Mouse (Mus musculus) myocyte (in vitro differentiated cells): Measurements from ENCODE around the gene Ttll8.

Experiments
- CEBPB ChIP-seq: IDR thresholded peaks from 2 replicates; pipeline ENCODE4 v1.6.1; 2011; ENCODE audit warnings: mild to moderate bottlenecking, moderate library complexity; ENCODE audit not compliant: poor library complexity, insufficient read depth, severe bottlenecking
- E2F4 ChIP-seq: IDR thresholded peaks from one replicate; pipeline ENCODE4 v1.6.1; 2011; ENCODE audit warnings: mild to moderate bottlenecking, control low read depth, moderate library complexity; ENCODE audit not compliant: insufficient read depth
- MAX ChIP-seq: IDR thresholded peaks from one replicate; pipeline ENCODE4 v1.6.1; 2011; ENCODE audit warnings: low read depth, mild to moderate bottlenecking, control low read depth
- POLR2A ChIP-seq: IDR thresholded peaks from one replicate; pipeline ENCODE4 v1.6.1; 2011; ENCODE audit warnings: low read depth, mild to moderate bottlenecking, control low read depth, moderate library complexity; ENCODE audit not compliant: insufficient read length
- POLR2AphosphoS2 ChIP-seq: IDR thresholded peaks from one replicate; pipeline ENCODE4 v1.6.1; 2011; ENCODE audit warnings: low read depth, control low read depth; ENCODE audit not compliant: insufficient read length
- REST ChIP-seq: IDR thresholded peaks from one replicate; pipeline ENCODE4 v1.6.1; 2011; ENCODE audit warnings: mild to moderate bottlenecking, control low read depth, moderate library complexity; ENCODE audit not compliant: insufficient read depth, insufficient read length
- SRF ChIP-seq: IDR thresholded peaks from one replicate; pipeline ENCODE4 v1.6.1; 2011; ENCODE audit warnings: low read depth; ENCODE audit not compliant: control insufficient read depth, insufficient read length
- TCF3 ChIP-seq: IDR thresholded peaks from one replicate; pipeline ENCODE4 v1.6.1; 2011; ENCODE audit warnings: low read depth, control low read depth; ENCODE audit not compliant: insufficient read length
- USF1 ChIP-seq: IDR thresholded peaks from one replicate; pipeline ENCODE4 v1.6.1; 2011; ENCODE audit warnings: low read depth, mild to moderate bottlenecking, control low read depth, moderate library complexity

DNA sequence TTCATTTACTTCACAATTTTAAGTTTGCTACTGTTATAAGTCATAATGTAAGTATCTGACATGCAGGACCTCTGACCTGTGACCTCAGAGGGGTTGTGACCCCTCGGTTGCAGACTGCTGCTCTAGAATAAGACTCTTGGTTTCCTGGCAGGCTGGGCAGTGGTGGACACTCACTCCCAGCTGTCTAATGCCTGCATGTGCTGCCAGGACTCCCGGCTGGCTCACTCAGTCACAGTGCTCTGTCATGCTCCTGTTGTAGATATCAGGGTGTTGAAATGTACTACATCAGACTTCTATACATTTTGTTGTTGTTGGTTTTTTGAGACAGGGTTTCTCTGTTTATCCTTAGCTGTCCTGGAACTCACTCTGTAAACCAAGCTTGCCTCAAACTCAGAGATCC, 46.1 kb upstream of the Ttll8 start:
- TF ChIP-seq POLR2A (no peak), SRF (no peak), E2F4 (no peak), MAX (no peak), CEBPB (no peak), POLR2AphosphoS2 (no peak), REST (no peak), USF1 (no peak), TCF3 (no peak)
